Mouse (Mus musculus) lung, postnatal 0 days (tissue): ENCODE measurements around the gene Pank1.

Experiments used
- CTCF ChIP-seq: IDR thresholded peaks from 2 replicates; pipeline ENCODE4 v1.5.1; 2016; ENCODE audit warnings: antibody characterized with exemption, mild to moderate bottlenecking
- EP300 ChIP-seq: IDR thresholded peaks from 2 replicates; pipeline ENCODE4 v1.6.1; 2016; ENCODE audit warnings: antibody characterized with exemption, mild to moderate bottlenecking, control low read depth

DNA sequence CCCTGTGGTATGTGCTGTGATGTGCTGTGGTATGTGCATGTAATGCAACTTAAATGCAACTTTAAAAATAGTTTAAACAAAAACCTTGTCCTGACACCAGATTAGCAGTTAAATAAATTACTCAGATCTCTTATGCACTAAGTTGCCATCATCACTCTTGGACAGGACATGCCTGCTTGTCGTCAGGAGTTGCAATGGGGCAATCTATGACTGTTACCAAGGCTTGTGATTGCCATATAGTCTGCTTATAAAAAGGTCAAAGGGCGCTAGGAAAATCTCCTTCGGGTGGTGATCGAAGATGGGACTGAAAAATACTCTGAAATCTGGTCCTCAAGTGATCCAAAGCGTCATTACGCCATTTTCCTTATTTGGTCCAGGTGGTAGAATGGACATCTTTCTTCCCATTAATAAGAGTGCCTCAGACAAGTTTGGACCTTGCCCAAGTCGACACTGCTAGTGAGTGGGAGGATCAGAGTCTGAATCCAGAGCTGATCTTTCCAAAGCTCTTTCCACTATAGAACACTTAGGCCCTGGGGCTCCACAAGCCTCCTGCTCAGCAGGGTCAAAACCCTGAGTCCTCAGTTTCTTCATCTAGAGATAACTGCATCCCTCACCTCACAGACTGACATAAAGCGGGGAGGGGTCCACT, 11.0 kb downstream of the Pank1 start:
- no peak for TF ChIP-seq CTCF
- TF ChIP-seq EP300, result no peak
